In genomic region chr5:120211182-120211581, GRCm38 (mm10) we compare ENCODE assay signal across 8 mouse cellular contexts.
DNase-seq lines count a peak whose midpoint lies in the region; ATAC-seq and TF ChIP-seq lines count a peak whose summit lies in the region.

No protein-coding gene starts in this region.

- ATAC-seq in frontal cortex, adult (ENCODE audit: low TSS enrichment), result peak; percentile 38; the same call in 1 of the 2 replicates

- TF ChIP-seq EP300 in ES-Bruce4 (IDR thresholded peaks at IDR 0.05; ENCODE audit: insufficient read depth, low read depth, low read length), result no peak

- no peaks in the 10 kb centered on the region for H3K27me3 ChIP-seq in ES-Bruce4 (ENCODE audit: control insufficient read depth, insufficient read depth, low read length, poor library complexity, severe bottlenecking)

- peak; percentile 59 for TF ChIP-seq CTCF in ES-Bruce4 (IDR thresholded peaks at IDR 0.05; ENCODE audit: low read depth, low read length)

- no peak overlapping the region for H3K9ac ChIP-seq in ES-Bruce4 (ENCODE audit: low read depth, poor library complexity, severe bottlenecking)

- no peak overlapping the region for H3K27ac ChIP-seq in ES-Bruce4 (ENCODE audit: insufficient read depth, low read length)

- no peak for TF ChIP-seq POLR2A in ES-Bruce4 (IDR thresholded peaks at IDR 0.05; ENCODE audit: insufficient read depth, low read length)

- no peaks in the 10 kb centered on the region for H3K36me3 ChIP-seq in ES-Bruce4 (ENCODE audit: control insufficient read depth, insufficient read depth, low read length, poor library complexity, severe bottlenecking)

- peak overlapping the region; percentile 33 for H3K4me3 ChIP-seq in ES-Bruce4 (ENCODE audit: low read depth, low read length)

- H3K9me3 ChIP-seq in ES-Bruce4 (replicated peaks; ENCODE audit: control insufficient read depth, insufficient read depth, low read length, poor library complexity, severe bottlenecking), result no peaks in the 10 kb centered on the region

- no peak for DNase-seq in frontal cortex, postnatal 10 days (ENCODE audit: low spot score in 2 of 2)
- peak; percentile 71 for DNase-seq in embryo, embryonic 9.5 days (ENCODE audit: extremely low spot score)
- peak; percentile 46 for DNase-seq in heart, postnatal 4 days
- peak; percentile 50 to 60 for DNase-seq in kidney, postnatal 4 days
- peak; percentile 41 for DNase-seq in neural tube, embryonic 10.5 days (ENCODE audit: extremely low spot score, low spot score)
- no peak for DNase-seq in thymus, postnatal 36 days

- H3K4me1 ChIP-seq in ES-Bruce4 (ENCODE audit: control insufficient read depth, insufficient read depth, low read length), result no peaks in the 10 kb centered on the region

Comparison
In these comparisons a context has a peak if more than half of its experiments do, and no peak if none do; other contexts are left out.
1. DNase-seq: peak in embryo, embryonic 9.5 days (single experiment), heart, postnatal 4 days (single experiment), kidney, postnatal 4 days (2 of 2) and neural tube, embryonic 10.5 days (single experiment); none in frontal cortex, postnatal 10 days (0 of 2) and thymus, postnatal 36 days (0 of 2).